Mouse (Mus musculus): ENCODE measurements around the gene Vmn1r215. TPM values are rescaled to one million over a fixed set of nuclear protein-coding genes. Genes with fewer than 3 reads are reported as not detected.

Gene Vmn1r215
- polyA plus RNA-seq, 1 experiment from 2014 or later: not detected

DNA sequence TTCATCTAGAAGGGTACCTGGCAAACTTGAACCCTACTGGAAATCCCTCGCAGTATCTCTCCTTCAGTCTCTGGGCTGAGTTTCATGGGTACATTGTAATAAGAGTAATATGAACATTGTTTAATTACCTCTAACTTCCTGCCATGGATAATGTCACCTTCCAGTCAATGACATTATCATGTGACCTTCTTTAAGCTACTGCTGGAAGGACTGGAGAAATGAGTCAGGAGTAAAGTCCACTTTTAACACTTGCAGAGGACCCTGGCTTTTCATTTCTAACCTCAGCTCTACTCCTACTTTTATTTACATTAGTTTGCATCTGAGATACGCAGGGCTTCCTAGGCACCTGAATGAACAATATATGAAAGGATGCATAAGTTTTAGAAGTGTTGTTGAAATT is 52.8 kb downstream of the Vmn1r215 start:
- Histone ChIP-seq H3K36me3 (ENCODE audit: control insufficient read depth, insufficient read depth, low read length) (no peaks in the 10 kb centered on the region), H3K27me3 (ENCODE audit: control insufficient read depth, insufficient read depth, low read length) (no peaks in the 10 kb centered on the region), H3K27ac (replicated peaks in 1 of 2; ENCODE audit: control insufficient read depth in 1 of 2, insufficient read depth in 1 of 2, low read depth in 2 of 2, low read length in 2 of 2) (no peak overlapping the region), H3K4me3 (ENCODE audit: control insufficient read depth in 1 of 2, insufficient read depth in 1 of 2, low read depth in 1 of 2, low read length in 2 of 2) (no peak overlapping the region), H3K4me2 (ENCODE audit: low read length) (no peak overlapping the region), H3K9ac (ENCODE audit: low read length) (no peak overlapping the region), H3K4me1 (ENCODE audit: control insufficient read depth in 2 of 2, insufficient read depth in 2 of 2, low read length in 2 of 2) (no peaks in the 10 kb centered on the region), H3K9me3 (ENCODE audit: control insufficient read depth, low read length) (0 out of 2 replicates have a peak, but pooled peaks cover 4% of the 10 kb centered on the region)
- no peak for ATAC-seq (ENCODE audit: insufficient number of reproducible peaks, insufficient read depth, low FRiP score, low read depth)
- 80% methylated on average over 2 of the region's 2 CpGs for WGBS

Other genes with a start within 250 kb of the Vmn1r215 start
- not detected in 2 replicates for gene Vmn1r210, start 236.7 kb upstream of the Vmn1r215 start, polyA plus RNA-seq (2014; fragmentation: Nextera tagmentation; extraction: Ambion mirVana)
- not detected in 2 replicates for gene Vmn1r211, start 210.5 kb upstream of the Vmn1r215 start, polyA plus RNA-seq (2014; fragmentation: Nextera tagmentation; extraction: Ambion mirVana)
- not detected in 2 replicates for gene Vmn1r212, start 183.8 kb upstream of the Vmn1r215 start, polyA plus RNA-seq (2014; fragmentation: Nextera tagmentation; extraction: Ambion mirVana)
- gene Vmn1r213, start 60.4 kb upstream of the Vmn1r215 start, polyA plus RNA-seq (2014; fragmentation: Nextera tagmentation; extraction: Ambion mirVana): not detected in 2 replicates
- gene Vmn1r214, start 37.6 kb upstream of the Vmn1r215 start, polyA plus RNA-seq (2014; fragmentation: Nextera tagmentation; extraction: Ambion mirVana): not detected in 2 replicates
- not detected in 2 replicates for gene Vmn1r217, start 50.2 kb downstream of the Vmn1r215 start, polyA plus RNA-seq (2014; fragmentation: Nextera tagmentation; extraction: Ambion mirVana)
- not detected in 2 replicates for gene Vmn1r218, start 65.1 kb downstream of the Vmn1r215 start, polyA plus RNA-seq (2014; fragmentation: Nextera tagmentation; extraction: Ambion mirVana)
- gene Vmn1r219, start 91.3 kb downstream of the Vmn1r215 start, polyA plus RNA-seq (2014; fragmentation: Nextera tagmentation; extraction: Ambion mirVana): not detected in 2 replicates
- gene Vmn1r220, start 120.0 kb downstream of the Vmn1r215 start, polyA plus RNA-seq (2014; fragmentation: Nextera tagmentation; extraction: Ambion mirVana): not detected in 2 replicates
- gene Vmn1r221, start 146.1 kb downstream of the Vmn1r215 start, polyA plus RNA-seq (2014; fragmentation: Nextera tagmentation; extraction: Ambion mirVana): not detected in 2 replicates
- not detected in 2 replicates for gene Vmn1r222, start 167.9 kb downstream of the Vmn1r215 start, polyA plus RNA-seq (2014; fragmentation: Nextera tagmentation; extraction: Ambion mirVana)
- not detected in 2 replicates for gene Vmn1r223, start 179.1 kb downstream of the Vmn1r215 start, polyA plus RNA-seq (2014; fragmentation: Nextera tagmentation; extraction: Ambion mirVana)